Mouse (Mus musculus): ENCODE measurements at regions not wholly inside any gene's neighbourhood (a gene's known extent, or its start where the extent isn't known, plus 50 kb on each side); places are given as distances from the start of the nearest gene placed in this dataset.

- no peak for DNase-seq (ENCODE audit: low spot score)
Measured at GRCm38 (mm10) chr5:54254005-54254404, 255.7 kb downstream of the Stim2 start.

- DNase-seq (ENCODE audit: low spot score) = peak; percentile 26
Measured at GRCm38 (mm10) chr5:54258087-54258733, 259.9 kb downstream of the Stim2 start.

GRCm38 (mm10) chr5:54264867-54265434 is 266.7 kb downstream of the Stim2 start:
- no peak for DNase-seq (ENCODE audit: low spot score)

- DNase-seq (ENCODE audit: low spot score) = no peak
Measured at GRCm38 (mm10) chr5:54267905-54268590, 269.7 kb downstream of the Stim2 start.

- no peak for DNase-seq (ENCODE audit: low spot score)
Measured at GRCm38 (mm10) chr5:54279357-54279756, 281.1 kb downstream of the Stim2 start.

- DNase-seq (ENCODE audit: low spot score) = no peak
Measured at GRCm38 (mm10) chr5:54280670-54281069, 282.4 kb downstream of the Stim2 start.

GRCm38 (mm10) chr5:54281121-54281520 is 282.8 kb downstream of the Stim2 start:
- DNase-seq (ENCODE audit: low spot score) = no peak

GRCm38 (mm10) chr5:54290372-54291080 is 292.2 kb downstream of the Stim2 start:
- no peak for DNase-seq (ENCODE audit: low spot score)

GRCm38 (mm10) chr5:54291940-54292339 is 293.6 kb downstream of the Stim2 start:
- no peak for DNase-seq (ENCODE audit: low spot score)

- DNase-seq (ENCODE audit: low spot score) = no peak
Measured at GRCm38 (mm10) chr5:54313660-54314279, 315.5 kb downstream of the Stim2 start.

GRCm38 (mm10) chr5:54330415-54330814 is 332.1 kb downstream of the Stim2 start:
- no peak for DNase-seq (ENCODE audit: low spot score)

- DNase-seq (ENCODE audit: low spot score) = no peak
Measured at GRCm38 (mm10) chr5:54342976-54343375, 344.7 kb downstream of the Stim2 start.

- no peak for DNase-seq (ENCODE audit: low spot score)
Measured at GRCm38 (mm10) chr5:54343432-54343831, 345.1 kb downstream of the Stim2 start.

GRCm38 (mm10) chr5:54348820-54349596 is 350.7 kb downstream of the Stim2 start:
- no peak for DNase-seq (ENCODE audit: low spot score)

- no peak for DNase-seq (ENCODE audit: low spot score)
Measured at GRCm38 (mm10) chr5:54349775-54350332, 351.6 kb downstream of the Stim2 start.

- DNase-seq (ENCODE audit: low spot score) = no peak
Measured at GRCm38 (mm10) chr5:54356105-54356504, 357.8 kb downstream of the Stim2 start.

- DNase-seq (ENCODE audit: low spot score) = no peak
Measured at GRCm38 (mm10) chr5:54357501-54357900, 359.2 kb downstream of the Stim2 start.

GRCm38 (mm10) chr5:54358221-54358620 is 359.9 kb downstream of the Stim2 start:
- DNase-seq (ENCODE audit: low spot score) = no peak

Measured in ovary, postnatal 14 days (tissue).